Mouse (Mus musculus) CD4-positive helper T cell, adult 2 months (primary cell): Measurements from ENCODE around the gene Nrbf2.

Experiments used
- DNase-seq: peaks from one replicate; pipeline ENCODE4 v3.0.0-alpha.2; 2012; ENCODE audit warnings: low read depth, missing footprints, low spot score

The Nrbf2 gene

GRCm38 (mm10) chr10:67285176-67285814, at the start of gene Nrbf2:
TSS of gene Nrbf2 (minus strand) at chr10:67285305.
- peak; percentile 93 for DNase-seq

GRCm38 (mm10) chr10:67330580-67330979, 45.5 kb upstream of the Nrbf2 start:
- no peak for DNase-seq

DNA sequence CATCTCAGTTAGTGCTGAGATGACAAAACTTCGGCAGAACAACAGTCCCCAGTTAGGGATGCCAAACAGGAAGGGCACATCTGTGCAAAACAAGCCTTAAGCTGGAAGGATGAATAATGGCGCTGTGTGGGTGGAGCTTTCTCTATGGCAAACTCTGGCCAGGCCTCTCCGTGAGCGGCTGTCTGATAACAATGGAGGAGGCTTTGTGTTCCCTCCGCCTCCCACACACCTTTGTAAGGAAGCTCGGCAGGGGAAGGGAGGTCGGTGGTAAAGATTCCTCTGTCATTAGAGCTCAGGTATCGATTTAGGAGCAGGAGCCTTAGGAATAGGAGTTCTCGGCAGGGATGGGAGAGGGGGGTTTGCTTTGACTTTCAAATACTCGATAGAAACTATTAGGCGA, 44.6 kb upstream of the Nrbf2 start:
- DNase-seq: no peak

- no peak for DNase-seq
Measured at GRCm38 (mm10) chr10:67328208-67328607, 43.1 kb upstream of the Nrbf2 start.

- no peak for DNase-seq
Measured at GRCm38 (mm10) chr10:67324036-67324435, 38.9 kb upstream of the Nrbf2 start.

DNA sequence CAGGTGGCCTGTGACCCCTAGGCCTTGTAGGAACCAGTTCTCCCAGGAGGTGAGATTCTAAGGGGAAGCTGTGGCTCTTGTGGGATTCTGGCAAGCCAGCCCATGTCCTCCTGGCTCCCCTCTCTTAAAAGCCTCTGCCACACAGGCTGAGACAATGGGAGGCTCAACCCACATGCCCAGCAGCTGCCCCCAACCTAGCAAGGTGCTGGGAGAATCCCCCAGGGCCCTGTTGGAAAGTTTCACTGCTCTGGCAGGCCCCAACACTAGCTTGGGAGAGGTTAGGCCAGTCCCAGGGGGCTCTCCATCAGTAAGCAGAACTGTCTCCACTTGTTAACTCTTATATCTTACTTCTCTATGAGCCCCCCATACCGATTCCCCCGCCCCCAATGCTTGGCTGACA, 36.3 kb upstream of the Nrbf2 start:
- DNase-seq: no peak

- peak; percentile 25 for DNase-seq
Measured at GRCm38 (mm10) chr10:67320207-67320859, 35.2 kb upstream of the Nrbf2 start.

GRCm38 (mm10) chr10:67319016-67319725, 34.1 kb upstream of the Nrbf2 start:
- no peak for DNase-seq

DNA sequence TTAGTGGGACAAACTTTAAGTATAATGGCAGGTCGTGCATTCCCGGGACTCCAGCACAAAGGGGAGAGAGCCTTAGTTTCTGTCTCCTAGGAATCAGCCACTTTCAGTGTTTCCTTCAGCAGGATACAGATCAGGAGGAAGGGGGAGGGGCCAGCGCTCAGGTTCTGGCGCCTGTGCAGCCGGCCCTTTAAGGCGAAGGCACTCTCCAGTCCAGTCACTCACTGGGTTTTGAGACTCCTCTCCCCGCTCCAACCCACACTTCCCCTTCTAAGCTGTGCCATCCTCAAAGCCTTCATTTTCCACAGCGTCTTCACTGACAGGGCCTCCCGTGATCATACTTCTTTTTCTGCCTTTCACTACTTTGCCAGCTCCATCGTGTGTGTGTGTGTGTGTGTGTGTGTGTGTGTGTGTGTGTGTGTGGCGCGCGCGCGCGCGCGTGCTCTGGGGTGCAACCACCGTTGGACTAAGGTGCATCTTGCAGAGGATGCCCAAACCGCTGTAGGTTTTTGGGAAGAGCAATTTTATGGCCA, 32.9 kb upstream of the Nrbf2 start:
- DNase-seq: no peak

DNA sequence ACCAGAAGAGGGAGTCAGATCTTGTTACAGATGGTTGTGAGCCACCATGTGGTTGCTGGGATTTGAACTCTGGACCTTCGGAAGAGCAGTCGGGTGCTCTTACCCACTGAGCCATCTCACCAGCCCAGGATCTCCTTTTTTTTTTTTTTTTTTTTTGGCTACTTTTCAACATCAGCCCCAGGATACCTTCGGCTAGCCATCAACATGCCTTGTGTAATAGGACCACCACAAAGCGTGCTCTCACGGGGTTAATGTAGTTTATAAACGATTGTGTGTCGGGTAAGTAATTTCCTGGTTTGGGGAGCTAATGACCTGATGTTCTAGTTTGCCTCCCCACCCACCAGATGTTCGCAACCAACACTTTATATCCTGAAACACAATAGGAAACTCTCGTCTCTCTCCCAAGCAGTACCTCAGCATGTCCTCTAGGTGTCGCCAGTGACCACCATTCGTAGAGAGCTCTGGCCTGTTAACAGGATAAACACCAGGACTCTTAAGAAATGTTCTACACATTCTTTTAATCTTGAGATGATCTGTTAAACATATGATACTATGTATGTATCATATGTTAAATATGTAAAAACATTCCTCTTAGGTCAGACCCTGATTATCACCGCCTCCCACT, 29.8 kb upstream of the Nrbf2 start:
- DNase-seq: peak; percentile 68

GRCm38 (mm10) chr10:67312456-67312855, 27.4 kb upstream of the Nrbf2 start:
- DNase-seq: no peak

- peak; percentile 41 for DNase-seq
Measured at GRCm38 (mm10) chr10:67311277-67311959, 26.3 kb upstream of the Nrbf2 start.

- DNase-seq: no peak
Measured at GRCm38 (mm10) chr10:67309483-67310138, 24.5 kb upstream of the Nrbf2 start.

- no peak for DNase-seq
Measured at GRCm38 (mm10) chr10:67302340-67302739, 17.2 kb upstream of the Nrbf2 start.

DNA sequence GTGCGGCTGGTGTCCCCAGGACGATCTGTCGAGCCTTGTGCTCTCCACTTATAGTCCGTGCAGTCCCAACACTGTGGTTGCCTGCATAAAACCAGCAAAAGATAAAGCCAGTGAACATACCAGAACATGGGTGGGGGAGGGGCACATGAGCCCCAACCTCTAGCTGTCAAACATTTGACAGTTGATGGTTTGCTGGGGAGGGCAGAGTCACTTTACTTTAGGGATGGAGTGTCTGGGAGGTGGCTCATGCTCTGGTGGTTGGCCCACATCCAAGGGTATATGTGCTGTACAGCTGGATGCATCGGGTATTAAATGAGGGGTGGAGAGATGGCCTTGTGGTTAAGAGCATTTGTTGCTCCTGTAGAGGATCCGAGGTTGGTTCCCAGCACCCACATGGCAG, 15.9 kb upstream of the Nrbf2 start:
- DNase-seq: no peak

DNA sequence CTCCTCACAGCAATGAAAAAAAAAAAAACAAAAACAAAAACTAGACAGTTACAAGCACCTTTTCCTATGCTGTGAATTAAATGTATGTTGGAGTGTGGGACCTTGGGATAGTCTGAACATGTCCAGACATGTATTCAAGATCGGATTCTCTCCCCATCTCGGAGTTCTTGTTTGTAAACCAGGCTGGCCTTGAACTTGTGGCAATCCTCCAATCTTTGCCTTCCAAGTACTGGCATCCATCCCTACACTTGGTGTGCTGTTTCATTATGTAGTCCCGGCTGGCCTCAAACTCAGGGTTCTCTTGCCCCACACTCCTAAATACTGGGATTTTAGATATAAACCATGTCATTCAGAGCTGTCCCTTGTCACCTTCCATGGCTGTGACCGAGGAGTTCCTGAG, 14.2 kb upstream of the Nrbf2 start:
- no peak for DNase-seq

- DNase-seq: no peak
Measured at GRCm38 (mm10) chr10:67298856-67299255, 13.8 kb upstream of the Nrbf2 start.

DNA sequence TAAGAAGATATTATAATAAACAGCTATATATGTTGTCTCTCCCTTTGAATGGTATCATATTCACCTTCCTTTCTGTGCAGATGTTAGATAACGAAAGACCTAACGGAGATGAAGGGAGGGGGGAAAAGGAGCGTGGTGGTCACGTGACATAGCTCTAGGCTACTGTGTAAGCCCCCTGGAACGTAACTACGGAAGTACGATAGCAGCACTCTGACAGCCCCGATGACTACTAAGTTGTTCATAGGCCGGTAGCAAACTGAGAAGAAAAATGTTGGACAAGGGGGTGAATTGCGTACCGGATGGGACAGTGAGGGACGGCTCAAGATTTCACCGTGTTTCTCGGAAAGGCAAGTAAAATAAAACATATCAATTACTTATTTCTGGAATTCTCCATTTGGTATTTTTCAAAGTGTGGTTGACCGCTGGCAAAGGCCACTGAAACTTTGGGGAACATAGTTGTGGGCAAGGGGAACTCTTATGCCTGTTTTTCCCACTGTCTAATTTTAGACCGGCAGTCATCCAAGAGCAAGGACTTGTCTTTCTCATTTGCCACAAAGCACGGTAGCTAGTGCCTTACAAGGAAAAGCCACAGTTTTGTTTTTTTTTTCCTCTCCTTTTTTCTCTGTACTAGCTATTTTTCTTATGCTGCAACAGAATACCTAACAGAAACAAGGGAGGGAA, 12.2 kb upstream of the Nrbf2 start:
- no peak for DNase-seq

DNA sequence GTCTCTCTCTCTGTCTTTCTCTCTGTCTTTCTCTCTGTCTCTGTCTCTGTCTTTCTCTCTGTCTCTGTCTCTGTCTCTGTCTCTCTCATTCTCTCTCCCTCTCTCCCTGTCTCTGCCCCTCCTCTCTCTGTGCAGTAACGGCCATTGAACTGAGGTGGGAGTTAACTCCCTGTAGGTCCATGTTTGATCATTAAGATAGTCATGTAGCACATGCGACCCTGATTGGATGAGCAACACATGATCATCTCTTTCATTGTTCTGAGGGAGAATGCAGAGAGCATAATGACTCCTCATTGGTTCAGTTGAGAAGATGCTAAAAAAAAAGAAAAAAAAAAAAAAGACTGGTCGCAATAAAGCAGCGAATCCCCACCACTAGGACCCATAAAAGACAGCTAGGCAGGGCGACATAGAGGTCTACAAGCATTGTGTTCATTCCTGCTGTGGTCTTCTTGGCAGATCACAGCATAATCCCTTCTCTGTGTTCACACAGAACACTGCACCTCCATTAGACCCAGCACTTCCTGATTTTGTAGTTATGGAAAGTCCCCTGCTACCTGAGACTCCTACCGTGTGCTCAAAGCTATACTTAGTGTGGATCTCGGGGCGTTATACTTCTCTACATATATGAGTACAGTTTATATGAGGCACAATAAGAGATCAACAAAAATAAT, 11.5 kb upstream of the Nrbf2 start:
- no peak for DNase-seq

GRCm38 (mm10) chr10:67295938-67296466, 10.9 kb upstream of the Nrbf2 start:
- no peak for DNase-seq
